Mouse (Mus musculus): ENCODE measurements around the gene Abca12.

The Abca12 gene

GRCm38 (mm10) chr1:71195333-71195732 lies 219.4 kb downstream of the Abca12 start:
- no peak for DNase-seq (ENCODE audit: low read depth, low spot score)

GRCm38 (mm10) chr1:71193931-71194330 lies 220.8 kb downstream of the Abca12 start:
- DNase-seq (ENCODE audit: low read depth, low spot score): no peak
